Mouse (Mus musculus) duodenum, adult 2 months (tissue): Measurements from ENCODE around the gene Gm20683. TPM values are rescaled to one million over a fixed set of nuclear protein-coding genes. Genes with fewer than 3 reads are reported as not detected.

Experiments
- polyA plus RNA-seq: library from polyadenylated mRNA; depleted of rRNA; stranded (reverse); fragments of >200 nt; gene quantifications from 2 replicates; pipeline ENCODE4 v1.2.3, GENCODE M21; 2012; ENCODE audit warnings: low replicate concordance; rRNA removed

Gm20683 gene
- 68.5 and 82.6 TPM in 2 replicates for polyA plus RNA-seq

GRCm38 (mm10) chr17:25841117-25841880, at the start of gene Gm20683:
TSS of gene Gm20683 (minus strand) at chr17:25841763.

GRCm38 (mm10) chr17:25880196-25880910, 38.8 kb upstream of the Gm20683 start, which contains the start of gene Wfikkn1:
TSS of gene Wfikkn1 (minus strand) at chr17:25880858.

GRCm38 (mm10) chr17:25874721-25875170, 33.2 kb upstream of the Gm20683 start, which contains the start of gene Mettl26:
TSS of gene Mettl26 (plus strand) at chr17:25875074.

GRCm38 (mm10) chr17:25868601-25869191, 27.1 kb upstream of the Gm20683 start, which contains the start of gene Mcrip2:
TSS of gene Mcrip2 (minus strand) at chr17:25868764.

GRCm38 (mm10) chr17:25860832-25861703, 19.5 kb upstream of the Gm20683 start, which contains the start of gene Wdr90:
TSS of gene Wdr90 (minus strand) at chr17:25861501.

GRCm38 (mm10) chr17:25844396-25844901, 2.9 kb upstream of the Gm20683 start, which contains the start of gene Rhot2:
TSS of gene Rhot2 (minus strand) at chr17:25844851.

GRCm38 (mm10) chr17:25837076-25837410, 4.5 kb downstream of the Gm20683 start, which contains the start of gene Rhbdl1:
TSS of gene Rhbdl1 (minus strand) at chr17:25837295.

GRCm38 (mm10) chr17:25833291-25833663, 8.3 kb downstream of the Gm20683 start, which contains the start of gene Stub1:
TSS of gene Stub1 (minus strand) at chr17:25833404.

GRCm38 (mm10) chr17:25828712-25829557, 12.6 kb downstream of the Gm20683 start, which contains the start of gene Jmjd8:
TSS of gene Jmjd8 (plus strand) at chr17:25828867.

GRCm38 (mm10) chr17:25823452-25823851, 18.1 kb downstream of the Gm20683 start, which contains the start of gene Wdr24:
TSS of gene Wdr24 (plus strand) at chr17:25823627.

GRCm38 (mm10) chr17:25808789-25809605, 32.6 kb downstream of the Gm20683 start, which contains the start of gene Fbxl16:
TSS of gene Fbxl16 (plus strand) at chr17:25809085.

GRCm38 (mm10) chr17:25796951-25797369, 44.6 kb downstream of the Gm20683 start, which contains the start of gene Metrn:
TSS of gene Metrn (minus strand) at chr17:25797136.

GRCm38 (mm10) chr17:25795609-25796092, 45.9 kb downstream of the Gm20683 start, which contains the start of gene AC134908.4:
TSS of gene AC134908.4 (minus strand) at chr17:25795659.

GRCm38 (mm10) chr17:25792615-25793014, 48.9 kb downstream of the Gm20683 start, which contains the start of gene Fam173a:
TSS of gene Fam173a (minus strand) at chr17:25792901.

GRCm38 (mm10) chr17:25786280-25786679, 55.3 kb downstream of the Gm20683 start, which contains the start of gene Ccdc78:
TSS of gene Ccdc78 (plus strand) at chr17:25786580.

GRCm38 (mm10) chr17:25785281-25785745, 56.2 kb downstream of the Gm20683 start, which contains the start of gene Haghl:
TSS of gene Haghl (minus strand) at chr17:25785673.

